Comparison of ENCODE assay signal across 8 mouse cellular contexts in genomic region chr8:69882021-69882756, GRCm38 (mm10). TPM values are rescaled to one million over a fixed set of nuclear protein-coding genes. Genes with fewer than 3 reads are reported as not detected.
A peak's percentile ranks its signal among the peaks of the same experiment; 100 is the strongest.
DNase-seq lines count a peak whose midpoint lies in the region; ATAC-seq and TF ChIP-seq lines count a peak whose summit lies in the region.

No protein-coding gene starts in this region.

- H3K27me3 ChIP-seq in heart, embryonic 14.5 days (ENCODE audit: control insufficient read depth, insufficient read depth, low read length) = peaks cover 82% of the 10 kb centered on the region
- peaks cover 82% of the 10 kb centered on the region for H3K27me3 ChIP-seq in kidney, embryonic 16.5 days (ENCODE audit: insufficient read depth, low read length)

- peak overlapping the region; percentile 58 for H3K4me2 ChIP-seq in heart, embryonic 14.5 days (ENCODE audit: low read length)
- peak overlapping the region; percentile 49 for H3K4me2 ChIP-seq in kidney, embryonic 16.5 days (replicated peaks; ENCODE audit: low read depth, low read length)

- H3K9ac ChIP-seq in heart, embryonic 14.5 days (ENCODE audit: low read length) = peak overlapping the region; percentile 45
- H3K9ac ChIP-seq in kidney, embryonic 16.5 days (replicated peaks; ENCODE audit: low read length) = peak overlapping the region; percentile 61

- H3K9me3 ChIP-seq in heart, embryonic 14.5 days (ENCODE audit: control insufficient read depth, low read length) = no peaks in the 10 kb centered on the region
- H3K9me3 ChIP-seq in kidney, embryonic 16.5 days (ENCODE audit: low read length) = 0 out of 2 replicates have a peak, but pooled peaks cover 4% of the 10 kb centered on the region

- 6% methylated on average over 102 of the region's 103 CpGs for WGBS in heart, embryonic 14.5 days
- 6% methylated on average over 103 of the region's 103 CpGs for WGBS in kidney, embryonic 16.5 days

- H3K27ac ChIP-seq in layer of hippocampus, adult 2 months = no peak overlapping the region
- no peak overlapping the region for H3K27ac ChIP-seq in heart, embryonic 14.5 days (replicated peaks in 1 of 2; ENCODE audit: control insufficient read depth in 1 of 2, insufficient read depth in 1 of 2, low read depth in 2 of 2, low read length in 2 of 2)
- H3K27ac ChIP-seq in kidney, embryonic 16.5 days (ENCODE audit: low read length) = no peak overlapping the region

- peak in 1 of 2 experiments; percentile 46 for DNase-seq in layer of hippocampus, adult 2 months (ENCODE audit: low spot score in 2 of 2)
- no peak for DNase-seq in layer of hippocampus, adult 18-20 months (ENCODE audit: low spot score in 2 of 2)
- DNase-seq in brain, embryonic 18.5 days (ENCODE audit: low read depth, low spot score) = peak; percentile 54
- DNase-seq in lung, adult 18-20 months = peak; percentile 43 to 44
- peak; percentile 57 for DNase-seq in ovary, postnatal 36 days (ENCODE audit: low spot score)

- H3K36me3 ChIP-seq in heart, embryonic 14.5 days (ENCODE audit: control insufficient read depth, insufficient read depth, low read length) = no peaks in the 10 kb centered on the region
- no peaks in the 10 kb centered on the region for H3K36me3 ChIP-seq in kidney, embryonic 16.5 days (ENCODE audit: insufficient read depth, low read length)

- H3K4me1 ChIP-seq in heart, embryonic 14.5 days (ENCODE audit: control insufficient read depth in 2 of 2, insufficient read depth in 2 of 2, low read length in 2 of 2) = peaks cover 7 to 24% of the 10 kb centered on the region in 2 experiments; a peak in 3 of 4 replicates
- peaks cover 6% of the 10 kb centered on the region for H3K4me1 ChIP-seq in kidney, embryonic 16.5 days (ENCODE audit: insufficient read depth, low read length)

- TF ChIP-seq CTCF in layer of hippocampus, adult 2 months (conservative IDR thresholded peaks at IDR 0.05) = no peak

- no peak for ATAC-seq in heart, embryonic 14.5 days (ENCODE audit: insufficient number of reproducible peaks, insufficient read depth, low FRiP score, low read depth)
- peak; percentile 35; the same call in 1 of the 2 replicates for ATAC-seq in kidney, embryonic 16.5 days (ENCODE audit: low FRiP score, low TSS enrichment)
- no peak for ATAC-seq in inflammation-experienced regulatory T-cells, adult 6 months

- peak overlapping the region; percentile 50 for H3K4me3 ChIP-seq in layer of hippocampus, adult 2 months
- peak overlapping the region; percentile 40 to 44 for H3K4me3 ChIP-seq in heart, embryonic 14.5 days (ENCODE audit: control insufficient read depth in 1 of 2, insufficient read depth in 1 of 2, low read depth in 1 of 2, low read length in 2 of 2)
- peak overlapping the region; percentile 37 for H3K4me3 ChIP-seq in kidney, embryonic 16.5 days (ENCODE audit: low read length)

RNA-seq across cellular contexts. Expression of gene Cilp2, which starts 5.3 kb away (rescaled TPM):
- under 1 TPM; 0.69 to 0.72 TPM for total RNA-seq in layer of hippocampus, adult 2 months (2021)
- under 1 TPM; 0.48 to 0.59 TPM for total RNA-seq in layer of hippocampus, adult 18-20 months (2021)
- 0.30 and 0.42 TPM in 2 replicates for polyA plus RNA-seq in heart, embryonic 14.5 days (2014; fragmentation: Nextera tagmentation; extraction: Ambion mirVana)
- 0.94 and 0.99 TPM in 2 replicates for polyA plus RNA-seq in kidney, embryonic 16.5 days (2015; fragmentation: Nextera tagmentation; extraction: Ambion mirVana)
- polyA plus RNA-seq in inflammation-experienced regulatory T-cells, adult 6 months (2017; shearing (Covaris generic)) = not detected

RNA-seq across cellular contexts. Expression of gene Tssk6, which starts 19.8 kb away (rescaled TPM):
- under 1 TPM in 1 of 2 experiments, not detected in 1; 0.64 TPM for total RNA-seq in layer of hippocampus, adult 2 months (2021)
- under 1 TPM; 0.25 to 0.33 TPM for total RNA-seq in layer of hippocampus, adult 18-20 months (2021)
- polyA plus RNA-seq in heart, embryonic 14.5 days (2014; fragmentation: Nextera tagmentation; extraction: Ambion mirVana) = 1.5 and 1.8 TPM in 2 replicates
- polyA plus RNA-seq in kidney, embryonic 16.5 days (2015; fragmentation: Nextera tagmentation; extraction: Ambion mirVana) = 3.8 and 3.9 TPM in 2 replicates
- 1 to 10 TPM in 1 of 3 experiments, under 1 TPM in 1, not detected in 1; 0.35 to 1.2 TPM for polyA plus RNA-seq in inflammation-experienced regulatory T-cells, adult 6 months (2017; shearing (Covaris generic))

RNA-seq across cellular contexts. Expression of gene Ndufa13, which starts 20.2 kb away (rescaled TPM):
- total RNA-seq in layer of hippocampus, adult 2 months (2021) = 100 to 1,000 TPM; 154 to 157 TPM
- 100 to 1,000 TPM; 154 to 158 TPM for total RNA-seq in layer of hippocampus, adult 18-20 months (2021)
- polyA plus RNA-seq in heart, embryonic 14.5 days (2014; fragmentation: Nextera tagmentation; extraction: Ambion mirVana) = 409 and 446 TPM in 2 replicates
- polyA plus RNA-seq in kidney, embryonic 16.5 days (2015; fragmentation: Nextera tagmentation; extraction: Ambion mirVana) = 197 and 199 TPM in 2 replicates
- 100 to 1,000 TPM; 194 to 284 (median 245) TPM for polyA plus RNA-seq in inflammation-experienced regulatory T-cells, adult 6 months (2017; shearing (Covaris generic))

RNA-seq across cellular contexts. Expression of gene Yjefn3, which starts 20.3 kb away (rescaled TPM):
- total RNA-seq in layer of hippocampus, adult 2 months (2021) = 10 to 100 TPM; 29.3 to 32.5 TPM
- total RNA-seq in layer of hippocampus, adult 18-20 months (2021) = 10 to 100 TPM; 37.5 to 39.6 TPM
- polyA plus RNA-seq in heart, embryonic 14.5 days (2014; fragmentation: Nextera tagmentation; extraction: Ambion mirVana) = 5.6 and 8.4 TPM in 2 replicates
- 3.1 and 5.0 TPM in 2 replicates for polyA plus RNA-seq in kidney, embryonic 16.5 days (2015; fragmentation: Nextera tagmentation; extraction: Ambion mirVana)
- 1 to 10 TPM in 1 of 3 experiments, under 1 TPM in 1, not detected in 1; 0.56 to 1.1 TPM for polyA plus RNA-seq in inflammation-experienced regulatory T-cells, adult 6 months (2017; shearing (Covaris generic))

RNA-seq across cellular contexts. Expression of gene Pbx4, which starts 49.9 kb away (rescaled TPM):
- total RNA-seq in layer of hippocampus, adult 2 months (2021) = 10 to 100 TPM; 15.1 to 18.3 TPM
- total RNA-seq in layer of hippocampus, adult 18-20 months (2021) = 10 to 100 TPM; 12.4 to 14.0 TPM
- 3.2 and 5.0 TPM in 2 replicates for polyA plus RNA-seq in heart, embryonic 14.5 days (2014; fragmentation: Nextera tagmentation; extraction: Ambion mirVana)
- 8.8 and 9.3 TPM in 2 replicates for polyA plus RNA-seq in kidney, embryonic 16.5 days (2015; fragmentation: Nextera tagmentation; extraction: Ambion mirVana)
- polyA plus RNA-seq in inflammation-experienced regulatory T-cells, adult 6 months (2017; shearing (Covaris generic)) = 10 to 100 TPM in 2 of 3 experiments, 1 to 10 TPM in 1; 7.5 to 20.8 (median 18.4) TPM

Comparison
In these comparisons a context has a peak if more than half of its experiments do, and no peak if none do; other contexts are left out.
1. DNase-seq: peak in brain, embryonic 18.5 days (single experiment), lung, adult 18-20 months (2 of 2) and ovary, postnatal 36 days (single experiment); none in layer of hippocampus, adult 18-20 months (0 of 2).
2. Peak in every context shown above with its lines, with median percentiles within 50 percentile points of each other: H3K4me3 ChIP-seq.